Mouse (Mus musculus) midbrain, embryonic 11.5 days (tissue): ENCODE data around the gene Olfr1348. TPM values are rescaled to one million over a fixed set of nuclear protein-coding genes. Genes with fewer than 3 reads are reported as not detected.
"Not testable (repeated sequence)": the region's sequence is repeated elsewhere in the genome, so short reads cannot be mapped to it uniquely, and the experiment has no call there.

ENCODE experiments used
- ATAC-seq: fragments of 200-750 bp; cut with Nextera tagmentation; 2 replicates; pipeline ENCODE4 v1.8.0; 2017; ENCODE audit warnings: moderate TSS enrichment, moderate library complexity; ENCODE audit not compliant: low FRiP score
- DNase-seq: peaks from one replicate; pipeline ENCODE4 v3.0.0; 2015; ENCODE audit warnings: low spot score; ENCODE audit errors: missing footprints
- H3K27ac ChIP-seq: fragments of 300-500 bp; sonication (generic); 2 replicates; pipeline ENCODE4 v1.5.1; 2014; ENCODE audit warnings: low read depth, low read length
- H3K27me3 ChIP-seq: fragments of 300-500 bp; sonication (generic); 2 replicates; pipeline ENCODE4 v1.6.1; 2014; ENCODE audit warnings: mild to moderate bottlenecking, low read length, moderate library complexity, mixed read lengths; ENCODE audit not compliant: control insufficient read depth, insufficient read depth
- H3K36me3 ChIP-seq: fragments of 300-500 bp; sonication (generic); 2 replicates; pipeline ENCODE4 v1.6.1; 2014; ENCODE audit warnings: mild to moderate bottlenecking, low read length, moderate library complexity, mixed read lengths; ENCODE audit not compliant: control insufficient read depth, insufficient read depth
- H3K4me1 ChIP-seq: fragments of 300-500 bp; sonication (generic); 2 replicates; pipeline ENCODE4 v1.6.1; 2014; ENCODE audit warnings: low read length; ENCODE audit not compliant: control insufficient read depth, insufficient read depth
- H3K4me2 ChIP-seq: fragments of 300-500 bp; sonication (generic); 2 replicates; pipeline ENCODE4 v1.6.1; 2014; ENCODE audit warnings: mild to moderate bottlenecking, moderate library complexity
- H3K4me3 ChIP-seq: fragments of 300-500 bp; sonication (generic); 2 replicates; pipeline ENCODE4 v1.5.1; 2014; ENCODE audit warnings: low read depth, low read length
- H3K9ac ChIP-seq: fragments of 300-500 bp; sonication (generic); 2 replicates; pipeline ENCODE4 v1.6.1; 2014; ENCODE audit warnings: low read length
- H3K9me3 ChIP-seq: fragments of 300-500 bp; sonication (generic); 2 replicates; pipeline ENCODE4 v1.6.1; 2016; ENCODE audit warnings: low read length; ENCODE audit not compliant: control insufficient read depth
- WGBS: fragments of 180-500 bp; shearing (Covaris S2); extraction: QIAGEN DNeasy Blood & Tissue Kit; methylation state at CpG from one replicate; pipeline ENCODE4 v1.1.7; 2014; 5-methylcytosine and 5-hydroxymethylcytosine counted together
- polyA plus RNA-seq: library from polyadenylated mRNA; unstranded; fragments of >200 nt; fragmentation: Nextera tagmentation; extraction: Ambion mirVana; gene quantifications from 2 replicates; pipeline ENCODE4 v1.2.1, GENCODE M21; 2014

The Olfr1348 gene
- polyA plus RNA-seq: not detected in 2 replicates

DNA sequence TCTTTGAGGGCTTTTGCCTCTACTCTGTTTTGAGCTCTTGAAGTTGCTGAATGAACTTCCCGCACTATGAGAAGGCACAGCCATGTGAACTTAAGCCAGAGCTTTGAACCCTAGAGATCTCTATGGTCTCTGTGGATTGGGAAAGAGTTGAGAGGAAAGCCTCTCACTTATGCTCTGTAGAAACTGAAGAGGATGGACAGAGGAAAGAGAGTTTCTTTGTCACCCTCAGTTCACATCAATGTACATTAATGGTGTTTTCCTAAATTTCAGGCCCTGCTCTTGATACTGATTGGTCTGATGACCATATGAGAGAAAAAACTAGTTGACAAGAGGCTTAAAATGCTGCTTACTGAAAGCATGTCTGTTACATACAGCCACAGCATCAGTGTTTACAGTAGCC lies at the start of gene Olfr1348:
Gene Olfr1348 (minus strand): TSS at position 101 of the 400 bp plus-strand sequence.
- no peaks in the 10 kb centered on the region for H3K4me1 ChIP-seq
- H3K36me3 ChIP-seq: no peaks in the 10 kb centered on the region
- H3K9ac ChIP-seq: no peak within 1 kb of the TSS
- H3K27ac ChIP-seq: no peak within 1 kb of the TSS
- H3K9me3 ChIP-seq: peaks cover 3% of the 10 kb centered on the region; the same call in 1 of the 2 replicates
- 91% methylated on average over 1 of the region's 1 CpGs for whole genome bisulfite sequencing
- ATAC-seq (no peak), DNase-seq (no peak)
- no peak within 1 kb of the TSS for H3K4me3 ChIP-seq
- H3K4me2 ChIP-seq: no peak within 1 kb of the TSS
- H3K27me3 ChIP-seq: no peaks in the 10 kb centered on the region

DNA sequence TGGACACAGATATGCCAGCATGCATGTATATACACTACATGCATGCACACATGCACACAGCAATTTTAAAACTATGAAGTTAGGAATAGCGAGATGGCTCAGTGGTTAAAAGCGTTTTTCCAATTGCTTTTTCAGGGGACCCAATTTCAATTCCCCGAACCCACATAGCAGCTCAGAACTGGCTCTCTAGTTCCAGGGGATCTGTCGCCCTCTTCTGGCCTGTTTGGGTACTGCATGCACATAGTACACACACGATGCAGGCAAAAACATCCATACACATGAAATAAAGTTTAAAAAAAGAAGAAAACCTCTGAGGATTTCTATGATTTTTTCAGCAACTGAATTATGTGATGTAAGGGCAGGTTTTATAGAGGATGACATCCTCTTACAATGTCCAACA lies 17.6 kb upstream of the Olfr1348 start:
- Histone ChIP-seq H3K4me3 (no peak overlapping the region), H3K4me2 (no peak overlapping the region), H3K4me1 (no peaks in the 10 kb centered on the region), H3K36me3 (no peaks in the 10 kb centered on the region), H3K27ac (no peak overlapping the region), H3K9me3 (peaks cover 4% of the 10 kb centered on the region), H3K27me3 (no peaks in the 10 kb centered on the region), H3K9ac (no peak overlapping the region)
- DNase-seq (no peak), ATAC-seq (no peak)
- 61% methylated on average over 5 of the region's 5 CpGs for WGBS

DNA sequence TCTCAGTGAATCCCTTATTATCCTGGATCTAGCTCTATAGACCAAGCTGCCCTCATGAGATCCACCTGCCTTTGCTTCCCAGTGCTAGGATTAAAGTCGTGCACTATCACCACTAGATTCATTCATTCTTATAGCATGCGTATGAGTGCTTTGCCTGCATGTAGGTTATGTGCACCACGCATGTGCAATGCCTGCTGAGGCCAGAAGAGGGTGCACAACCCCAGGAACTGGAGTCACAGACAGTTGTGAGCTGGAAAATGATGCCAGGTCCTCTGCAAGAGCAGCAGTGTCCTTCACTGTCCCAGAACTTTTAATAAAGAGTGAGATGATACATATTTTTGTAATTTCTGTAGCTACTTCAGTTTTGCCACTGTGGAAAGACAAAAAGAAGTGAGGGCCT lies 16.5 kb upstream of the Olfr1348 start:
- Histone ChIP-seq H3K36me3 (no peaks in the 10 kb centered on the region), H3K4me1 (no peaks in the 10 kb centered on the region), H3K27me3 (no peaks in the 10 kb centered on the region), H3K9me3 (peaks cover 4% of the 10 kb centered on the region), H3K27ac (no peak overlapping the region), H3K9ac (no peak overlapping the region), H3K4me2 (no peak overlapping the region), H3K4me3 (no peak overlapping the region)
- DNase-seq (no peak), ATAC-seq (no peak)
- WGBS: 65% methylated on average over 3 of the region's 3 CpGs

DNA sequence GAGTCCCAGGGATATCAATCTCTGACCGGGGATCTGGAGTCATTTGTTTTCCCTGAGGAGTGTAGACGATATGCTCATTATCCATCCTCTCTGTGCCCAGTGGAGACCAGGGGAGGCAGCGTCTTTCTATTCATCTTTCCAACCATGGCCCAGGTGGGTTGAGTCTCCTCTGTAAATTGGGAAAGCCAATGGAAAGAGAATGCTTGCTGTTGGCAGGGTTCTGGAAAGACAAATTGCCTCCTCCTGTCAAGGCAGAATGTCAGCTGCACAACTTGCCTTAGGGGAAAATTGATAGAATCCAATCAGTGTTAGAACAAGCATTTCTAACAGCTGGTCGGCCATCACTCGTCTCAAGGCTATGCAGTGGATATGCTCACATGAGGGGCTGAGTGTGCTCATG lies 14.3 kb upstream of the Olfr1348 start, which contains the start of gene Olfr1349:
Gene Olfr1349 (minus strand): TSS at position 101 of the 400 bp plus-strand sequence.
- DNase-seq (no peak), ATAC-seq (no peak)
- H3K4me3 ChIP-seq: no peak within 1 kb of the TSS
- H3K27ac ChIP-seq: no peak within 1 kb of the TSS
- no peaks in the 10 kb centered on the region for H3K27me3 ChIP-seq
- no peak within 1 kb of the TSS for H3K4me2 ChIP-seq
- H3K36me3 ChIP-seq: no peaks in the 10 kb centered on the region
- H3K4me1 ChIP-seq: no peaks in the 10 kb centered on the region
- H3K9ac ChIP-seq: no peak within 1 kb of the TSS
- H3K9me3 ChIP-seq: peaks cover 4% of the 10 kb centered on the region
- WGBS: 78% methylated on average over 5 of the region's 5 CpGs

DNA sequence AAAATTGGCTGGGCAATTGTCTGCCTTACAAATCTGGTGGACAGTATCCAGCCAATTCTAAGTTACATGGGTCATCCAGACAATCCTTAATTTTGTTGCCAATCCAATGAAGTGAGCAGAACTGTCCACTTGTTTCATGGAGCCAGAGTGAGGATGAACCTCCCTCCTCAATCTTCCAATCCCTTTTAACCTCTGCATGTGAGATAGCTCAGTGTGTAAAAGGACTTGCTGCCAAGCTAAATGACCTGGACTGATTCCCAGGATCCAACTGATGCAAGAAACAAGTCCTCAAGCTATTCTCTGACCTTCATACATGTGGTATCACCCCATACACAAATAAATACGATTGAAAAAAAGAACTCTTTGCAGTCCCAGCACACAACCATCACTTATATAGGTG lies 13.1 kb upstream of the Olfr1348 start:
- DNase-seq (no peak), ATAC-seq (no peak)
- 42% methylated on average over 1 of the region's 1 CpGs for WGBS
- Histone ChIP-seq H3K4me2 (no peak overlapping the region), H3K9me3 (peaks cover 7% of the 10 kb centered on the region), H3K4me3 (no peak overlapping the region), H3K27ac (no peak overlapping the region), H3K9ac (no peak overlapping the region), H3K27me3 (no peaks in the 10 kb centered on the region), H3K36me3 (no peaks in the 10 kb centered on the region), H3K4me1 (no peaks in the 10 kb centered on the region)

DNA sequence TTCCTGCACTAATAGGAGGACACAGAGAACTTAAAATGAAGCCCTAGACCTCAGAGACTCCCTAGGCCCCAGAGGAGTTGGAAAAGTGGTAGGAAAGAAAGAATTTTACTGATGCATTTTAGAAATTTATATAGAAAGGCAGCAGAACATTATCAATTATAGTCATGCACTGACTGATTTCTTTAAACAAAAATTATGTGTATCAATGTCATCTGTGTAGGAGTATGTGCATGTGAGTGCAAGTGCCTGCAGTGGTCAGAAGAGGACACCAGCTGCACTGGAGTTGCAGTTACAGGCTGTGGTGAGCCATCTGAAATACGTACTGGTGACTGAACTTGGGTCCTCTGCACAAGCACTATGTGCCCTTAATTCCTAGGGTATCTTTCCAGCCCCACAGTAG lies 8.9 kb downstream of the Olfr1348 start, which contains the start of gene Olfr1347:
Gene Olfr1347 (minus strand): TSS at position 101 of the 400 bp plus-strand sequence.
- DNase-seq: no peak
- no peak within 1 kb of the TSS for H3K4me3 ChIP-seq
- H3K4me2 ChIP-seq: no peak within 1 kb of the TSS
- no peaks in the 10 kb centered on the region for H3K4me1 ChIP-seq
- ATAC-seq: no peak
- H3K27ac ChIP-seq: no peak within 1 kb of the TSS
- peaks cover 6% of the 10 kb centered on the region; the same call in 1 of the 2 replicates for H3K9me3 ChIP-seq
- H3K27me3 ChIP-seq: no peaks in the 10 kb centered on the region
- H3K36me3 ChIP-seq: no peaks in the 10 kb centered on the region
- 71% methylated on average over 1 of the region's 1 CpGs for WGBS
- H3K9ac ChIP-seq: no peak within 1 kb of the TSS

DNA sequence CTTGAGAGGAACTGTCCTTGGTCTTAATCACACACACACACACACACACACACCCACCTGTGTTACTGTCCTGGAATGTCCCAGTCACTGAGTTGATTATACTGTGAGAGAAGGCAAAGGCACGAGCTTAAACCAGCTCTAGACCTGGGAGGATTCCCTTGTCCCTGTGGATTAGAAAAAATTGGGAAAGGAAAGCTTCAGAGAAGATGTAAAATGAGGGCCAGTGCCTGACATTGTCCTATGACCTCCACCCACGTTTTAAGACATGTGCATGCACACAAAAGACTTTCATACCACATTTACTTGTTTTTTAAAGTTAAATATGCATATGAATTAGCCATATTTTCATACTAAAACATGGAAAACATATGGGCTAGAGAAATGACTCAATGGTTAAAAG lies 21.7 kb downstream of the Olfr1348 start, which contains the start of gene Olfr5:
Gene Olfr5 (minus strand): TSS at position 101 of the 400 bp plus-strand sequence.
- no peaks in the 10 kb centered on the region for H3K36me3 ChIP-seq
- peaks cover 5% of the 10 kb centered on the region; the same call in 1 of the 2 replicates for H3K9me3 ChIP-seq
- no peak within 1 kb of the TSS for H3K27ac ChIP-seq
- no peak within 1 kb of the TSS for H3K4me3 ChIP-seq
- H3K27me3 ChIP-seq: no peaks in the 10 kb centered on the region
- H3K4me2 ChIP-seq: no peak within 1 kb of the TSS
- 30% methylated on average over 2 of the region's 2 CpGs for WGBS
- DNase-seq (no peak), ATAC-seq (no peak)
- no peaks in the 10 kb centered on the region for H3K4me1 ChIP-seq
- no peak within 1 kb of the TSS for H3K9ac ChIP-seq

DNA sequence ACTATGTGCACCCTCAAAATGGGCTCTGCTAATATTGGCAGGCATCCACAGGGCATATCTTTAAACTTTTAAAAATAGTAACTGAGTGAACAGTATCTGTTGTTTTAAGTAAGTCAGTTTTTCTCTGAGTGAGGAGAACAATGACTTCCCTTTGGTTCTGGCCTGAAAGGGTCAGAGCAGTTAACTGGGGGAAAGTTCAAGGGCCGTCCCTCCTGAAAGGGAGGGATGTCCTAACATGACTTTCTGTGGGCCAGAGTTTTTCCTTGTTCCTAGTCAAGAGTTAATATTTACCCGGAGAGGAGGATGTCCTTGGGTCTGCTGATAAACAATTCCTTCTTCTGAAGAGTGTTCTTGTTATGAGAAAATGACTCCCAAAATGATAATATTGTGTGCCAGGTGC lies 30.9 kb downstream of the Olfr1348 start:
- DNase-seq, ATAC-seq, H3K27ac ChIP-seq, H3K9ac ChIP-seq, H3K4me1 ChIP-seq, H3K4me3 ChIP-seq, H3K9me3 ChIP-seq, H3K27me3 ChIP-seq, H3K36me3 ChIP-seq, H3K4me2 ChIP-seq: not testable (repeated sequence)
- 70% methylated on average over 2 of the region's 2 CpGs for whole genome bisulfite sequencing

DNA sequence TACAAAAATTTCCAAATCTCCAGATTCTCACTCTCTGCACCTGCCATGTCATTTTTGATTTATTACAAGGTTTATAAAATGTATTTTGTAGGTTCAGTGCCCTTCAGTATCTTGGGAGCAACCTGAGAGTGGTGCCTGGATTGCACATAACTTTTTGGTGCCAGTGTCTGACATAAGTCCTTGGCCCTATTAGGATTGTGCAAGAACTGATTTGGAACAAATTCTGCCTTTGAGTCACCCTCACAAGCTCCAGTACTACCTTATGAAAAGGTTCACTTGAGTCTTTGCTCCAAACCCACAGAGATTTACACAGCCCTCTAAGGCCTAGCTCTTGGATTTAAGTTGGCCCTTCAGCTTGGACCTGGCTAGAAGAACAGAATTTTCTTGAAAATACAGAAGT lies 41.6 kb downstream of the Olfr1348 start, which contains the start of gene Olfr1346:
Gene Olfr1346 (plus strand): TSS at position 151 of the 400 bp plus-strand sequence.
- H3K9ac ChIP-seq: no peak within 1 kb of the TSS
- H3K4me1 ChIP-seq: no peaks in the 10 kb centered on the region
- no peak for DNase-seq
- no peak within 1 kb of the TSS for H3K4me2 ChIP-seq
- no peaks in the 10 kb centered on the region for H3K27me3 ChIP-seq
- ATAC-seq: no peak
- H3K36me3 ChIP-seq: no peaks in the 10 kb centered on the region
- no peak within 1 kb of the TSS for H3K4me3 ChIP-seq
- H3K27ac ChIP-seq: no peak within 1 kb of the TSS
- no peaks in the 10 kb centered on the region; the same call in 1 of the 2 replicates for H3K9me3 ChIP-seq
